ENCODE assay signal across 25 mouse cellular contexts in genomic region chr14:36932038-36932437, GRCm38 (mm10). TPM values are rescaled to one million over a fixed set of nuclear protein-coding genes. Genes with fewer than 3 reads are reported as not detected.
DNase-seq lines count a peak whose midpoint lies in the region; ATAC-seq and TF ChIP-seq lines count a peak whose summit lies in the region.
"Had no signal": no experiment of that assay in that cellular context is flagged by ENCODE, and none has a peak within 500 bp of the region (broad histone marks: within the 10 kb centered on the region; RNA-seq: fewer than 3 reads in every experiment).

No protein-coding gene starts in this region.

- H3K36me3 ChIP-seq in lung, embryonic 15.5 days = no peaks in the 10 kb centered on the region
- peaks cover 2 to 34% of the 10 kb centered on the region in 2 experiments for H3K36me3 ChIP-seq in CH12.LX (replicated peaks in 1 of 2; ENCODE audit: control insufficient read depth in 1 of 2, insufficient read depth in 1 of 2, low read length in 1 of 2)
- peaks cover 3% of the 10 kb centered on the region; the same call in 1 of the 2 replicates for H3K36me3 ChIP-seq in splenic B cell, adult 2 months (ENCODE audit: control insufficient read depth, insufficient read depth, low read length, poor library complexity, severe bottlenecking)
- 0 out of 2 replicates have a peak, but pooled peaks cover 9% of the 10 kb centered on the region for H3K36me3 ChIP-seq in heart, embryonic 12.5 days
- H3K36me3 ChIP-seq: embryonic facial prominence, embryonic 15.5 days; heart, embryonic 10.5 days; hindbrain, embryonic 12.5 days had no signal

- no peak overlapping the region for H3K4me2 ChIP-seq in lung, embryonic 15.5 days
- peak overlapping the region; percentile 24; the same call in 1 of the 2 replicates for H3K4me2 ChIP-seq in CH12.LX (ENCODE audit: insufficient read depth, low read depth, poor library complexity, severe bottlenecking)
- no peak overlapping the region for H3K4me2 ChIP-seq in heart, embryonic 12.5 days
- H3K4me2 ChIP-seq: embryonic facial prominence, embryonic 12.5 days; embryonic facial prominence, embryonic 15.5 days; forebrain, embryonic 12.5 days; hindbrain, embryonic 12.5 days; hindbrain, embryonic 15.5 days had no signal

- no peak for TF ChIP-seq CTCF in CH12.LX (conservative IDR thresholded peaks at IDR 0.05 in 1 of 2, IDR thresholded peaks at IDR 0.05 in 1 of 2; ENCODE audit: low read depth in 2 of 2, low read length in 2 of 2)

- TF ChIP-seq POLR2A in CH12.LX (IDR thresholded peaks at IDR 0.05; ENCODE audit: low read depth, low read length) = no peak

- no peak overlapping the region for H3K9ac ChIP-seq in lung, embryonic 15.5 days
- no peak overlapping the region for H3K9ac ChIP-seq in CH12.LX (ENCODE audit: insufficient read depth, low read depth)
- H3K9ac ChIP-seq in heart, embryonic 12.5 days = no peak overlapping the region
- H3K9ac ChIP-seq: embryonic facial prominence, embryonic 12.5 days; embryonic facial prominence, embryonic 15.5 days; forebrain, embryonic 12.5 days; hindbrain, embryonic 12.5 days; hindbrain, embryonic 15.5 days had no signal

- no peak; the same call in 1 of the 2 replicates for TF ChIP-seq RAD21 in CH12.LX (IDR thresholded peaks at IDR 0.05; ENCODE audit: low read depth, low read length)

- dilution Hi-C loops in CH12.LX (cut with MboI; ENCODE audit: extremely low pct_ligation_motif_present, extremely low pct_unique_long_range_greater_than_20kb, low sequenced_read_pairs) = no loop called here

- H3K27ac ChIP-seq in lung, embryonic 15.5 days = peak overlapping the region; percentile 83; the same call in 1 of the 2 replicates
- H3K27ac ChIP-seq in CH12.LX (ENCODE audit: insufficient read depth, low read depth) = no peak overlapping the region
- no peak overlapping the region for H3K27ac ChIP-seq in heart, embryonic 12.5 days (ENCODE audit: poor library complexity, severe bottlenecking)
- H3K27ac ChIP-seq: embryonic facial prominence, embryonic 12.5 days; forebrain, embryonic 12.5 days; heart, adult 2 months; heart, embryonic 10.5 days; hindbrain, embryonic 12.5 days; hindbrain, embryonic 15.5 days had no signal

- TF ChIP-seq EP300 in CH12.LX (IDR thresholded peaks at IDR 0.05; ENCODE audit: low read length) = peak; percentile 99

- H3K4me1 ChIP-seq in lung, embryonic 15.5 days = peaks cover 15% of the 10 kb centered on the region
- H3K4me1 ChIP-seq in CH12.LX (ENCODE audit: control insufficient read depth in 1 of 2, insufficient read depth in 2 of 2) = peaks cover 21 to 45% of the 10 kb centered on the region in 2 experiments; a peak in 3 of 4 replicates
- peaks cover 12% of the 10 kb centered on the region for H3K4me1 ChIP-seq in heart, embryonic 12.5 days (replicated peaks)
- H3K4me1 ChIP-seq: embryonic facial prominence, embryonic 12.5 days; forebrain, embryonic 12.5 days; heart, embryonic 10.5 days; hindbrain, embryonic 12.5 days; hindbrain, embryonic 15.5 days had no signal

- H3K79me2 ChIP-seq in CH12.LX (replicated peaks; ENCODE audit: control insufficient read depth, extremely low read depth, insufficient read depth, poor library complexity, severe bottlenecking) = no peaks in the 10 kb centered on the region

- H3K9me3 ChIP-seq in lung, embryonic 15.5 days = no peaks in the 10 kb centered on the region
- H3K9me3 ChIP-seq in CH12.LX (replicated peaks; ENCODE audit: low read length) = no peaks in the 10 kb centered on the region
- no peaks in the 10 kb centered on the region for H3K9me3 ChIP-seq in heart, embryonic 12.5 days (replicated peaks)
- H3K9me3 ChIP-seq: embryonic facial prominence, embryonic 12.5 days; embryonic facial prominence, embryonic 15.5 days; forebrain, embryonic 12.5 days; G1E; heart, embryonic 10.5 days; hindbrain, embryonic 12.5 days; hindbrain, embryonic 15.5 days had no signal

- no peak for DNase-seq in lung, postnatal 25 days (ENCODE audit: low spot score)
- peak; percentile 58 for DNase-seq in CH12.LX (ENCODE audit: extremely low read depth)
- DNase-seq in naive thymus-derived CD4-positive, alpha-beta T cell, adult 2 months (ENCODE audit: low read depth) = peak; percentile 28
- peak; percentile 11 for DNase-seq in splenic B cell, adult 2 months (ENCODE audit: low read depth, low spot score)
- no peak for DNase-seq in right cerebral cortex, adult 2 months (ENCODE audit: low spot score in 2 of 2)
- DNase-seq in B cell, adult 2 months = no peak
- DNase-seq: adrenal gland, postnatal 10 days; cerebellum, adult 11 months; cerebellum, adult 2 months; cerebellum, adult 9-11 months; cerebellum, postnatal 25 days; gastrocnemius, postnatal 10 days; gastrocnemius, postnatal 36 days; heart, adult 2 months had no signal

- ATAC-seq in lung, embryonic 15.5 days (ENCODE audit: borderline replicate concordance, extremely low read depth, low FRiP score, low TSS enrichment) = no peak
- no peak for ATAC-seq in heart, embryonic 12.5 days (ENCODE audit: insufficient number of reproducible peaks, low FRiP score)
- ATAC-seq: forebrain, embryonic 16.5 days; Patski had no signal

- in situ Hi-C loops in CH12.LX (cut with MboI; ENCODE audit: low pct_ligation_motif_present, low pct_unique_long_range_greater_than_20kb, low sequenced_read_pairs) = loop anchor here (10.0 kb wide), 1 partner anchor 67 kb away; no protein-coding TSS in a partner anchor

- H3K4me3 ChIP-seq in lung, embryonic 15.5 days = no peak overlapping the region
- no peak overlapping the region for H3K4me3 ChIP-seq in CH12.LX (replicated peaks in 1 of 3; ENCODE audit: low read depth in 2 of 3, low read length in 2 of 3, poor library complexity in 1 of 3)
- no peak overlapping the region for H3K4me3 ChIP-seq in heart, embryonic 12.5 days
- H3K4me3 ChIP-seq: embryonic facial prominence, embryonic 12.5 days; embryonic facial prominence, embryonic 15.5 days; forebrain, embryonic 12.5 days; heart, adult 2 months; heart, embryonic 10.5 days; hindbrain, embryonic 12.5 days; hindbrain, embryonic 15.5 days had no signal

- no peaks in the 10 kb centered on the region for H3K27me3 ChIP-seq in lung, embryonic 15.5 days
- H3K27me3 ChIP-seq in CH12.LX (replicated peaks) = no peaks in the 10 kb centered on the region
- H3K27me3 ChIP-seq in splenic B cell, adult 2 months (ENCODE audit: control insufficient read depth, insufficient read depth, low read length, poor library complexity, severe bottlenecking) = no peaks in the 10 kb centered on the region
- H3K27me3 ChIP-seq in heart, embryonic 12.5 days (replicated peaks) = no peaks in the 10 kb centered on the region
- H3K27me3 ChIP-seq: embryonic facial prominence, embryonic 12.5 days; embryonic facial prominence, embryonic 15.5 days; forebrain, embryonic 12.5 days; hindbrain, embryonic 12.5 days; hindbrain, embryonic 15.5 days; Patski had no signal

TF ChIP-seq in CH12.LX, 34 proteins besides CTCF, POLR2A, EP300 and RAD21 (continues in another document):
- peak; percentile 75; the same call in 1 of the 2 replicates for TF ChIP-seq SIN3A (IDR thresholded peaks at IDR 0.05; ENCODE audit: low read length)
- no peak for TF ChIP-seq ZMIZ1 (IDR thresholded peaks at IDR 0.05; ENCODE audit: low read depth, low read length)
- TF ChIP-seq ZKSCAN1 (IDR thresholded peaks at IDR 0.05; ENCODE audit: borderline replicate concordance, low read depth, low read length) = no peak
- no peak for TF ChIP-seq NELFE (IDR thresholded peaks at IDR 0.05; ENCODE audit: low read depth, low read length)
- no peak for TF ChIP-seq HCFC1 (IDR thresholded peaks at IDR 0.05; ENCODE audit: low read depth, low read length)
- peak; percentile 52; the same call in 1 of the 2 replicates for TF ChIP-seq CHD1 (IDR thresholded peaks at IDR 0.05; ENCODE audit: low read depth, low read length)
- TF ChIP-seq ETS1 (conservative IDR thresholded peaks at IDR 0.05; ENCODE audit: low read depth, low read length) = peak; percentile 87
- TF ChIP-seq MYC (IDR thresholded peaks at IDR 0.05; ENCODE audit: low read depth, low read length) = 0 out of 2 replicates have a peak, but pooled peaks have one; percentile 55
- no peak for TF ChIP-seq USF1 (IDR thresholded peaks at IDR 0.05; ENCODE audit: low read depth, low read length)
- 0 out of 2 replicates have a peak, but pooled peaks have one; percentile 13 for TF ChIP-seq MAZ (IDR thresholded peaks at IDR 0.05; ENCODE audit: low read depth, low read length)
- TF ChIP-seq TCF12 (IDR thresholded peaks at IDR 0.05; ENCODE audit: low read depth, low read length) = peak; percentile 96
- TF ChIP-seq JUN (IDR thresholded peaks at IDR 0.05; ENCODE audit: insufficient read depth, low read depth, low read length) = peak; percentile 88
- peak; percentile 100 for TF ChIP-seq MEF2A (IDR thresholded peaks at IDR 0.05; ENCODE audit: borderline replicate concordance, low read depth, low read length)
- peak; percentile 4; the same call in 1 of the 2 replicates for TF ChIP-seq SMC3 (IDR thresholded peaks at IDR 0.05; ENCODE audit: low read depth, low read length)
- 0 out of 2 replicates have a peak, but pooled peaks have one; percentile 28 for TF ChIP-seq E2F4 (IDR thresholded peaks at IDR 0.05; ENCODE audit: insufficient replicate concordance, low read depth, low read length)
- TF ChIP-seq MXI1 (IDR thresholded peaks at IDR 0.05; ENCODE audit: low read depth, low read length) = no peak; the same call in 1 of the 2 replicates
- no peak for TF ChIP-seq ELF1 (IDR thresholded peaks at IDR 0.05; ENCODE audit: low read depth, low read length)
- no peak for TF ChIP-seq POLR2AphosphoS2 (IDR thresholded peaks at IDR 0.05; ENCODE audit: low read depth, low read length)
- TF ChIP-seq KAT2A (IDR thresholded peaks at IDR 0.05; ENCODE audit: insufficient replicate concordance, low read length) = 0 out of 2 replicates have a peak, but pooled peaks have one; percentile 33
- peak; percentile 62 for TF ChIP-seq MAX (IDR thresholded peaks at IDR 0.05; ENCODE audit: low read length)
- TF ChIP-seq ZC3H11A (IDR thresholded peaks at IDR 0.05; ENCODE audit: low read depth, low read length) = no peak
- peak; percentile 98 for TF ChIP-seq IRF4 (IDR thresholded peaks at IDR 0.05; ENCODE audit: low read depth, low read length)
- TF ChIP-seq RCOR1 (conservative IDR thresholded peaks at IDR 0.05; ENCODE audit: low read depth, low read length) = peak; percentile 96
- TF ChIP-seq PAX5 (IDR thresholded peaks at IDR 0.05; ENCODE audit: low read length) = no peak
- peak; percentile 95 for TF ChIP-seq JUND (conservative IDR thresholded peaks at IDR 0.05; ENCODE audit: low read depth, low read length)
- no peak for TF ChIP-seq ZNF384 (IDR thresholded peaks at IDR 0.05; ENCODE audit: low read depth, low read length)
- TF ChIP-seq BHLHE40 (IDR thresholded peaks at IDR 0.05; ENCODE audit: low read depth, low read length) = peak; percentile 79

RNA-seq across cellular contexts. Expression of gene Ccser2, which starts 36.5 kb away (rescaled TPM):
- polyA plus RNA-seq in lung, embryonic 15.5 days (2015; fragmentation: Nextera tagmentation; extraction: Ambion mirVana) = 36.6 and 38.6 TPM in 2 replicates
- 7.9 and 8.8 TPM in 2 replicates for total RNA-seq in CH12.LX (2012; rRNA removed)
- 9.6 and 9.8 TPM in 2 replicates for total RNA-seq in CH12.LX (2014; rRNA removed)
- polyA plus RNA-seq in CH12.LX (2012; ENCODE audit: insufficient read length, low read depth) = 8.5 and 9.3 TPM in 2 replicates
- polyA plus RNA-seq in heart, embryonic 12.5 days (2016; fragmentation: Nextera tagmentation; extraction: Ambion mirVana) = 43.4 and 47.8 TPM in 2 replicates

Comparison
In these comparisons a context has a peak if more than half of its experiments do, and no peak if none do; other contexts are left out.
1. DNase-seq: peak in CH12.LX (single experiment), naive thymus-derived CD4-positive, alpha-beta T cell, adult 2 months (single experiment) and splenic B cell, adult 2 months (single experiment); none in lung, postnatal 25 days (single experiment), right cerebral cortex, adult 2 months (0 of 2) and B cell, adult 2 months (0 of 2).